Mouse (Mus musculus) spleen, adult 12 weeks (tissue): ENCODE results near the gene Pou6f1.
"Not testable (repeated sequence)": the region's sequence is repeated elsewhere in the genome, so short reads cannot be mapped to it uniquely, and the experiment has no call there.

Experiments used
- DNase-seq: peaks from one replicate; pipeline ENCODE4 v3.0.0; 2022; ENCODE audit warnings: low spot score

The Pou6f1 gene

GRCm38 (mm10) chr15:100619200-100619599 lies 19.4 kb upstream of the Pou6f1 start:
- DNase-seq, result no peak

DNA sequence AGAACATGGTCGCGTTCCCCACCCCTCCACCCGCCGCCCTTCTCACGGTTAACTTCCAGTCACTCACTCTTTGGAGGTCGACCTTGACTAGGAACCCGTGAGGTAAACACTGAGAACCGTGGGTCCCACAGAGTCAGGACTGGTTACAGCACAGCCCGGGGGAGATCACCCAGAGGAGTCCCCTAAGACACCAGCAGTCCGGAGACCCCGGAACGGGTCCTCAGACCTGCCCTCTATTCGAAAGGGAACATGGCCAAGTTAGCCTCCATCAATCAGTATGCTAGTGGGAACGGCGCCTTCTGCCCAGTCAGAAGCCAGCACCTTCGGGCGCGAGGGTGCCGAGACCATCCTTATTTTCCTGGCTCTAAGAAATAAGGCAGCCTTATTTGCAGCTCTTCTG lies 16.4 kb upstream of the Pou6f1 start:
- no peak for DNase-seq

GRCm38 (mm10) chr15:100615825-100616220 lies 16.0 kb upstream of the Pou6f1 start:
- peak; percentile 75 for DNase-seq

- DNase-seq, result peak; percentile 99
Measured at GRCm38 (mm10) chr15:100614996-100615824, 15.4 kb upstream of the Pou6f1 start, which contains the start of gene Dazap2. Gene Dazap2, plus strand, starts transcription at chr15:100615349.

DNA sequence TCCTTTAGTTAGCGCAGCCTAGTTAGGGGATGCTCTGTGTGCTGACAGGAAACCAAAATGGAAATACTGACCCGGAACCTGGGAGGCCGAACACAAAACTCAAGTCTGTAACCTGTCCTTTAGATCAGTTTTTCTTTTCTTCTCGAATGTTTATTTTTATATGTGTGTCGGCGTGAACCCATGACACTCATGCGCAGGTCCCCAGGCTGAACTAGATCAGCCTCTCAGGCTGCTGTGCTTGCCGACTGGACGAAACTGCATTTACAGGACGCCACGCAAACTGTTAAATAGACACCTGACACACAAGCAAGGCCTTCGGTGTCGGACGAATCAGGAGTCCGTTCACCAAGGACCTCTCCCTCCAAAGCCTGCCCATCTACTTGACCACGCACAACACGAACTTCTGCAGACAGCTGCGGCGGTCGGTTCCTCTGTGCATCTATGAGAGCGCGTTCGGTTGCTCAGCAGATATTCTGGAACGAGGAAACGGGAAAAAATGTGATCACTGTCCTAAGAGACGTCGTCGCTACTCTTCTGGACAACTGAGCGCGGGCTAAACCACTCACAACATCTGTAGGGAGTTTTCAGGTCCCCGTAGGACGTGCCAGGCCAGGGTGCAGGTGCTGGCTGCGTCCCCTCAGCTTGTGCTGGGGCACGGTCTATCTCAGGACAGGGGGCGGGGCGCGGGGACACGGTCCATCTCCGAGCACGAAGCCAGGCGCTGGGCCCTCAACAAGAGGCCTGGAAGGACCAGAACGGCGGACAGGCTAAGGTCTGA lies 14.6 kb upstream of the Pou6f1 start:
- DNase-seq, result peak; percentile 20

DNA sequence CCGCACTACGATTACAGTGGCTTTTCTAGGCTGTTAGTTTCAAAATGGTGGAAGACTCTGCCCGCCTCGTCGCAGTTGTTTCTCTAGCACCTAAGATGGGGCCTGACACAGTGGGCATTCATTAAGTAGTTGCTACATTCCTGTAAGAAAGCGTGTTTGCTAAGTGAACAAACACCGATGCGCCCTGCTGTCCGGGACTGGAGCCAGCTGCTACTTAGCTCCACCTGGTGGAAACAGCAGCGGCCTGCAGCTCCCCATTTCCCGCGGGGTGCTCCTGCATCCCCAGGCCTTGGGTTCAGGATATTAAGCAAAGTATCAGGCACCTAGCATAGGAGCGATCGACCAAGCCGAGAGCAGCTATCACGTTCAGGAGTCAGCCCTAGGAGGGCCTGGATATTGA lies 13.8 kb upstream of the Pou6f1 start:
- peak; percentile 73 for DNase-seq

DNA sequence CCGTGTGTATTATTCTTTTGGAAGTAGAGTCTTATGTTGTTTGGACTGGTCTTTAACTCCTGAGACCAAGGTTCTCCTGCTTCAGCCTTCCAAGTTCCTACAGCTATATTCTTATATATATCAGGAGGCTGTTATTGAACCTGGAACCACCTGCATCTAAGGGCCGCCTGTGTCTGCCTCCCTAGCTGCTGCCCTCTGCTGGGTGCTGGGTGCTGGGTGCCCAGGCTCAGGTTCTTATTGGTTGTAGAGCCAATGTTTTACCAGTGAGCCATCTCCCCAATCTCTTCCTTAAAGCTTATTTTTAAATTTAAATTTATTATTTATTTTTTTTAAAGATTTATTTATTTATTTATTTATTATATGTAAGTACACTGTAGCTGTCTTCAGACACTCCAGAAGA lies 12.6 kb upstream of the Pou6f1 start:
- DNase-seq, result peak; percentile 29

GRCm38 (mm10) chr15:100611951-100612350 lies 12.2 kb upstream of the Pou6f1 start:
- no peak for DNase-seq

GRCm38 (mm10) chr15:100606677-100607076 lies 6.9 kb upstream of the Pou6f1 start:
- DNase-seq, result not testable (repeated sequence)

DNA sequence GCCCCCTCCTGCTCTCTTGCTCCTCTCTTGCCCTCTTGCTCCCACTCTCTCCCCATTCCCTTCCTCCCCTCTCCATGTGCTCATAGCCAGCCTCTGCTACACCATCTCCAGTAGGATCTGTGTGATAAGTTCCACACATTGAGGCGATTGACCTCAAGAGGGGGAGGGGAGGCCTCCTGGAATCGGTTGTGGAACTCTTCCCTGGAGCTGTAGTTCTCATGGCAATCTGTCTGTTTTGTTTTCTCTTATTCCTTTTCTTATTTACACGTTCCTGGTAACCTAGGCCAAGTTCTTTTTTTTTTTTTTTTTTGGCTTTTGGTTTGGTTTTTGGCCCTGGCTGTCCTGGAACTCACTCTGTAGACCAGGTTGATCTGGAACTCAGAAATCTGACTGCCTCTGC lies 1.9 kb upstream of the Pou6f1 start:
- DNase-seq, result no peak

GRCm38 (mm10) chr15:100600696-100601272 lies 1.0 kb upstream of the Pou6f1 start:
- DNase-seq, result no peak

DNA sequence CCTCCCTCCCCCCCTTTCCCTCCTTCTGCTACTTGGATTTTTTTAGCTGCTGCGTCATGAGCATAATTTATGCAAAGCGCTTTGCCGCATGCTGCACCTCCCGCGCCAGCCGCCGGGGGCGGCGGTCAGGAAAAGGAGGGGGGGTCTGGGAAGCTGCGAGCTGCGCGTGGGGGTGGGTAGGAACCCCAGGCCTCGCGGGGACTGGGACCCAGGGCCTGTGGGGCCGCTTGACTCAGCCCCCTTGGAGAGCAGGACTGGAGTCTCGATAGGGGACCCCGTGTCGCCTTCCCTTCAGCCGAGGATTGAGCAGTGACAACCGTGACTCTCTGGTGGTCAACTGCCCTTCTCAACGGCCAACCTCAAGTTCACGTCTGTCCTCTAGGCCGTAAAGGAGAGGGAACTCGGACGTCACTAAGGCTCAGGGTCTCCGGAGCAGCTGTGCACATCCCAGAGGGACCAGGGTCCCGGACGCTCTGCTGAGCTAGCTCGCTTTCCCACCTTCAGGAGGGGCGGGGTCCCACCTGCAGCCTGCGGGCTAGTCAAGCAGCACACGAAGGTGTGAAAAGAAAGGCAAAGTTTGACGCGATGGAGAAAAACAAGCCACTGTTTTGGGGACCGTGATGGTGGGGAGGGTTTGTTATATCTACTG lies 387 bp upstream of the Pou6f1 start:
- DNase-seq, result peak; percentile 26

- no peak for DNase-seq
Measured at GRCm38 (mm10) chr15:100598883-100599275, 905 bp downstream of the Pou6f1 start.

DNA sequence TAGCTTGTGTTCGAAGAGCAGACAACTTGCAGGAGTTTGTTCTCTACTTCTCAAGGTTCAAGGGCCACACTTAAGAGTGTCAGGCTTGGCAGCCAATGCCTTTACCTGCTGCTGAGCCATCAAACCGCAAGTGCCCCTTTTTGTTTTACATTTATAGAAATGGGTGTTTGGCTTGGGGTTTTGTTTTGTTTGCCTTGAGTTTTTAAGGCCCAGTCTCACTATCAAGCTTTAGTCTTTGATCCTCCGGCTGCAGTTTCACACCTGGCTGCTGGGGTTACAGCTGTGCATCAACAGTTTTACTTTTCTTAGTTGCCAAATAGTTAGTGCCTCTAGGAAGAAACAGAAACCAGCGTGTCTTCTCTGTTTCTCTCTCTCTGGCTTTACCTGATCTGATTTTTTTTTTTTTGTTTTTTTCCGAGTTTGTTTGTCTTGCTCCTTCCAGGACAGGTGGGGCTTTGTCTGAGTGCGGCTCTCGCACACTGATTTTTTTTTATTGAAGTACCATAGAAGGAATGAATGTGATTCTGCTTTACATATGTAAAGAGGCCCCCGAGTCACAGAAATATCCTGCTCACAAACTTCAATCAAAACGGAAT lies 1.4 kb downstream of the Pou6f1 start:
- no peak for DNase-seq

- no peak for DNase-seq
Measured at GRCm38 (mm10) chr15:100592817-100593216, 7.0 kb downstream of the Pou6f1 start.

DNA sequence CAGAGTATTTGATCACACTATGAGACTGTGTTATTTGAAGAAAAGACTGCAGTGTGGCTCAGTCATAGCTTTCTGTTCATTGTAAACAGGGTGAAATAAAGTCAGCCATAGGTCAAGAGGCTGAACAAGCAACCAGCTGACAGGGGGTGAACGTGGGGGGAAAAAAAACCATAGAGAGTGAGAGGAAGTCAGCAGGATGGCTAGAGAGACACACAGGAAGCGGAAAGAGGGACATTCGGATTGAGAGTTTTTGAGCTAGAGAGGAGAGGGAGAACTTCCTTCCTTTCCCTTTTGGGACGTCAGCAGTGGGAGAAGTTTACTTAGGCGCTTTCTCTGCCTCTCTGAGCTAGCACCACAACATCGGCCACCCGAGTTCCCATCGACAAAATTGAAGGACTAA lies 9.3 kb downstream of the Pou6f1 start:
- no peak for DNase-seq

DNA sequence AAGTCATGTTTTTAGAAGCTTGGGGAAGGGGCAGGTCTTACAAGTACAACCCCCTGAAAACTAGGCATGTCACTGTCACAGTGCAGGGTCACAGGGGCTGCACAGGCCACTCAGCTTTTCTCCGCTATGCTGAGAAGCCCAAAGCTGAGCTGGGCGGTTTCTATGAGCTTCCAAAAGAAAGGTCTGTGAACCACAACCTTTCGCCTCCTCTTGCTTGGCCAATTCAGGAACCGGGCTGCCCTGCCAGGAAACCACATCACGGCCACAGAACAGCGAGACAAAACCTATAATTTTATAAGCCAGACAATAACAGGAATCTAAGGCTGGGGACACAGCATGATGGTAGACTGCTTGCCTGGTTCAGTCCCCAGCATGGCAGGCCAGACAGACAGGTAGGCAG lies 11.5 kb downstream of the Pou6f1 start:
- DNase-seq, result no peak

DNA sequence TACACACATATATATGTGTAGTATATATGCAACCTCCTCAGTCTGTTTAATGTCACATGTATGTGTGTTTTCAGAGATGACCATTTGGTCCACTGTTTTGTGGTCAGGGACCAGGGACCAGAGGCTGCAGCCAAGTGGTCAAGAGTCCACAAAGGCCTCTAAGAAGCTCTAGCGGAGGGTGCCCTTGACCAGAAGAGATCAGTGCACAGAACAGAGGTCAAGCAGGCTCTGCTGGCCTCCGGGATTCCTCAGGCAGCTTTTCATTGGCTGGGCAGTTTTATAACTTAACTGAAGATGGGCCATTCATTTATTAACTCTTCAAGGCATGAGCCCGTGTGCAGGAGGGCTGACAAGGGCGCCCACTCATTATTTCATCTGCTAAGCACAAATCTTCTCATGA lies 12.6 kb downstream of the Pou6f1 start:
- no peak for DNase-seq

GRCm38 (mm10) chr15:100585931-100586330 lies 13.9 kb downstream of the Pou6f1 start:
- no peak for DNase-seq

GRCm38 (mm10) chr15:100580108-100580507 lies 19.7 kb downstream of the Pou6f1 start:
- DNase-seq, result no peak

GRCm38 (mm10) chr15:100577972-100578371 lies 21.8 kb downstream of the Pou6f1 start:
- DNase-seq, result no peak

GRCm38 (mm10) chr15:100576810-100577209 lies 23.0 kb downstream of the Pou6f1 start:
- no peak for DNase-seq
